Mouse (Mus musculus): ENCODE data around the gene Gm10644.

The Gm10644 gene

GRCm38 (mm10) chr8:83937645-83938044 is 17.4 kb downstream of the Gm10644 start:
- CTCF ChIA-PET = no interaction called here

GRCm38 (mm10) chr8:83935435-83935834 is 19.6 kb downstream of the Gm10644 start:
- CTCF ChIA-PET = no interaction called here

- CTCF ChIA-PET = no interaction called here
Measured at GRCm38 (mm10) chr8:83934994-83935393, 20.0 kb downstream of the Gm10644 start.

- CTCF ChIA-PET = no interaction called here
Measured at GRCm38 (mm10) chr8:83934222-83934621, 20.8 kb downstream of the Gm10644 start.

- CTCF ChIA-PET = no interaction called here
Measured at GRCm38 (mm10) chr8:83926266-83926665, 28.7 kb downstream of the Gm10644 start.

- CTCF ChIA-PET = no interaction called here
Measured at GRCm38 (mm10) chr8:83924585-83924984, 30.4 kb downstream of the Gm10644 start.

GRCm38 (mm10) chr8:83922727-83923126 is 32.3 kb downstream of the Gm10644 start:
- CTCF ChIA-PET = no interaction called here

- CTCF ChIA-PET = interaction anchor here (1.0 kb wide), 1 partner anchor 72 kb away, joined by 3 read pairs; no protein-coding TSS in a partner anchor
Measured at GRCm38 (mm10) chr8:83921558-83921957, 33.4 kb downstream of the Gm10644 start.

- CTCF ChIA-PET = no interaction called here
Measured at GRCm38 (mm10) chr8:83917566-83917965, 37.4 kb downstream of the Gm10644 start.

GRCm38 (mm10) chr8:83916015-83916414 is 39.0 kb downstream of the Gm10644 start:
- CTCF ChIA-PET = interaction anchor here (0.5 kb wide), 1 partner anchor 282 kb away, joined by 3 read pairs; no protein-coding TSS in a partner anchor

- CTCF ChIA-PET = interaction anchor here (0.6 kb wide), 1 partner anchor 141 kb away, joined by 3 read pairs; no protein-coding TSS in a partner anchor
Measured at GRCm38 (mm10) chr8:83914860-83915259, 40.1 kb downstream of the Gm10644 start.

- CTCF ChIA-PET = interaction anchor here (0.6 kb wide), 1 partner anchor 141 kb away, joined by 3 read pairs; no protein-coding TSS in a partner anchor
Measured at GRCm38 (mm10) chr8:83914232-83914631, 40.8 kb downstream of the Gm10644 start.

- CTCF ChIA-PET = no interaction called here
Measured at GRCm38 (mm10) chr8:83911809-83912731, 42.9 kb downstream of the Gm10644 start.

GRCm38 (mm10) chr8:83909311-83909710 is 45.7 kb downstream of the Gm10644 start:
- CTCF ChIA-PET = no interaction called here

GRCm38 (mm10) chr8:83908583-83908982 is 46.4 kb downstream of the Gm10644 start:
- CTCF ChIA-PET = no interaction called here

GRCm38 (mm10) chr8:83902961-83903666 is 51.9 kb downstream of the Gm10644 start:
- CTCF ChIA-PET = interaction anchor here (1.1 kb wide), 1 partner anchor 9 kb away, joined by 3 read pairs; no protein-coding TSS in a partner anchor

GRCm38 (mm10) chr8:83901566-83902485 is 53.2 kb downstream of the Gm10644 start:
- CTCF ChIA-PET = interaction anchor here (0.6 kb wide), 2 partner anchors 109 to 243 kb away, joined by 4 to 7 read pairs; no protein-coding TSS in a partner anchor

GRCm38 (mm10) chr8:83900957-83901270 is 54.1 kb downstream of the Gm10644 start:
- CTCF ChIA-PET = interaction anchor here (0.6 kb wide), 1 partner anchor 108 kb away, joined by 4 read pairs; no protein-coding TSS in a partner anchor

- CTCF ChIA-PET = interaction anchor here (0.7 kb wide), 1 partner anchor 176 kb away, joined by 7 read pairs; no protein-coding TSS in a partner anchor
Measured at GRCm38 (mm10) chr8:83900266-83900956, 54.6 kb downstream of the Gm10644 start.

GRCm38 (mm10) chr8:83899363-83900252 is 55.4 kb downstream of the Gm10644 start, which contains the start of gene Adgrl1:
TSS of gene Adgrl1 (plus strand) at chr8:83900105.
- CTCF ChIA-PET = interaction anchor here (0.7 kb wide), 1 partner anchor 177 kb away, joined by 7 read pairs; no protein-coding TSS in a partner anchor
